Mouse (Mus musculus) liver, postnatal 0 days (tissue): ENCODE results near the gene Ogfod1. TPM values are rescaled to one million over a fixed set of nuclear protein-coding genes. Genes with fewer than 3 reads are reported as not detected.
"Not testable (repeated sequence)": the region's sequence is repeated elsewhere in the genome, so short reads cannot be mapped to it uniquely, and the experiment has no call there.

ENCODE experiments used
- ATAC-seq: fragments of 200-750 bp; cut with Nextera tagmentation; 2 replicates; pipeline ENCODE4 v1.8.0; 2017; ENCODE audit warnings: mild to moderate bottlenecking, moderate library complexity
- DNase-seq: peaks from one replicate; pipeline ENCODE4 v3.0.0-alpha.2; 2016
- H3K27ac ChIP-seq: fragments of 300-500 bp; sonication (generic); 2 replicates; pipeline ENCODE4 v1.5.1; 2014; ENCODE audit warnings: antibody characterized with exemption, moderate library complexity, mild to moderate bottlenecking, low read depth
- H3K27me3 ChIP-seq: fragments of 300-500 bp; sonication (generic); 2 replicates; pipeline ENCODE4 v1.6.1; 2014; ENCODE audit warnings: low read length, control low read depth, mixed read lengths; ENCODE audit not compliant: insufficient read depth
- H3K36me3 ChIP-seq: fragments of 300-500 bp; sonication (generic); replicated peaks from 2 replicates; pipeline ENCODE4 v1.6.1; 2014; ENCODE audit warnings: mild to moderate bottlenecking, control low read depth, low read length, moderate library complexity, mixed read lengths; ENCODE audit not compliant: insufficient read depth
- H3K4me1 ChIP-seq: fragments of 300-500 bp; sonication (generic); 2 replicates; pipeline ENCODE4 v1.6.1; 2014; ENCODE audit warnings: antibody characterized with exemption, mild to moderate bottlenecking, control low read depth; ENCODE audit not compliant: insufficient read depth
- H3K4me2 ChIP-seq: fragments of 300-500 bp; sonication (generic); 2 replicates; pipeline ENCODE4 v1.6.1; 2014; ENCODE audit warnings: low read depth, mild to moderate bottlenecking, low read length, moderate library complexity, mixed read lengths
- H3K4me3 ChIP-seq: fragments of 300-500 bp; sonication (generic); 2 replicates; pipeline ENCODE4 v1.5.1; 2014; ENCODE audit warnings: low read depth, low read length
- H3K9ac ChIP-seq: fragments of 300-500 bp; sonication (generic); replicated peaks from 2 replicates; pipeline ENCODE4 v1.6.1; 2014; ENCODE audit warnings: mild to moderate bottlenecking, moderate library complexity
- H3K9me3 ChIP-seq: fragments of 300-500 bp; sonication (generic); 2 replicates; pipeline ENCODE4 v1.6.1; 2016; ENCODE audit warnings: mild to moderate bottlenecking, control low read depth, low read length, mixed read lengths
- CTCF ChIP-seq: sonication (generic); IDR thresholded peaks from 2 replicates; pipeline ENCODE4 v1.5.1; 2016; ENCODE audit warnings: antibody characterized with exemption, low read depth
- EP300 ChIP-seq: IDR thresholded peaks from 2 replicates; pipeline ENCODE4 v1.6.1; 2016; ENCODE audit warnings: antibody characterized with exemption, low read depth, mild to moderate bottlenecking
- WGBS: fragments of 180-500 bp; shearing (Covaris S2); extraction: QIAGEN DNeasy Blood & Tissue Kit; methylation state at CpG from one replicate; pipeline ENCODE4 v1.1.7; 2014; ENCODE audit not compliant: insufficient replicate concordance; 5-methylcytosine and 5-hydroxymethylcytosine counted together
- polyA plus RNA-seq: library from polyadenylated mRNA; unstranded; fragments of >200 nt; fragmentation: Nextera tagmentation; extraction: Ambion mirVana; gene quantifications from 2 replicates; pipeline ENCODE4 v1.2.1, GENCODE M21; 2015

Gene Ogfod1
- polyA plus RNA-seq, 1 experiment from 2014 or later: 3.5 TPM

- 89% methylated on average over 3 of the region's 3 CpGs for WGBS
Observed at GRCm38 (mm10) chr8:94033601-94034000, 3.4 kb upstream of the Ogfod1 start.

GRCm38 (mm10) chr8:94035200-94035599, 1.8 kb upstream of the Ogfod1 start:
- Histone ChIP-seq H3K9me3 (no peaks in the 10 kb centered on the region), H3K36me3 (peaks cover 13% of the 10 kb centered on the region), H3K27me3 (no peaks in the 10 kb centered on the region), H3K4me1 (peaks cover 27% of the 10 kb centered on the region), H3K4me3 (peak overlapping the region; percentile 94), H3K9ac (peak overlapping the region; percentile 68), H3K27ac (peak overlapping the region; percentile 88; the same call in 1 of the 2 replicates), H3K4me2 (peak overlapping the region; percentile 73)
- no peak for ATAC-seq
- 40% methylated on average over 5 of the region's 5 CpGs for WGBS
- no peak for DNase-seq
- no peak for TF ChIP-seq CTCF
- no peak for TF ChIP-seq EP300

More at GRCm38 (mm10) chr8:94033601-94034000, 3.4 kb upstream of the Ogfod1 start:
- no peak overlapping the region for H3K4me3 ChIP-seq
- H3K27ac ChIP-seq: 0 out of 2 replicates have a peak overlapping the region, but pooled peaks have one; percentile 3
- H3K4me1 ChIP-seq: peaks cover 27% of the 10 kb centered on the region
- H3K9ac ChIP-seq: no peak overlapping the region
- 0 out of 2 replicates have a peak overlapping the region, but pooled peaks have one; percentile 73 for H3K4me2 ChIP-seq
- no peaks in the 10 kb centered on the region for H3K27me3 ChIP-seq
- no peak for DNase-seq
- TF ChIP-seq CTCF (no peak), EP300 (no peak)
- no peaks in the 10 kb centered on the region for H3K9me3 ChIP-seq
- ATAC-seq: no peak
- peaks cover 27% of the 10 kb centered on the region for H3K36me3 ChIP-seq

GRCm38 (mm10) chr8:94036541-94036940, 457 bp upstream of the Ogfod1 start:
- Histone ChIP-seq H3K4me3 (peak overlapping the region; percentile 94), H3K9ac (peak overlapping the region; percentile 68), H3K4me1 (peaks cover 27% of the 10 kb centered on the region), H3K27ac (peak overlapping the region; percentile 88), H3K4me2 (peak overlapping the region; percentile 73)
- under 1% methylated on average over 22 of the region's 32 CpGs for WGBS
- H3K27me3 ChIP-seq, H3K36me3 ChIP-seq, H3K9me3 ChIP-seq: not testable (repeated sequence)
- peak; percentile 82 for DNase-seq
- 0 out of 2 replicates have a peak, but pooled peaks have one; percentile 5 for TF ChIP-seq EP300
- peak; percentile 80 for ATAC-seq

GRCm38 (mm10) chr8:94037806-94038205, 808 bp downstream of the Ogfod1 start:
- Histone ChIP-seq H3K9ac (peak overlapping the region; percentile 77), H3K4me1 (peaks cover 25% of the 10 kb centered on the region), H3K9me3 (no peaks in the 10 kb centered on the region), H3K4me2 (peak overlapping the region; percentile 81), H3K27ac (peak overlapping the region; percentile 44), H3K4me3 (peak overlapping the region; percentile 94), H3K27me3 (no peaks in the 10 kb centered on the region), H3K36me3 (no peaks in the 10 kb centered on the region)
- ATAC-seq (no peak), DNase-seq (no peak)
- WGBS: 5% methylated on average over 15 of the region's 15 CpGs
- TF ChIP-seq CTCF (no peak), EP300 (no peak)

GRCm38 (mm10) chr8:94047845-94048244, 10.8 kb downstream of the Ogfod1 start:
- H3K36me3 ChIP-seq: peaks cover 13% of the 10 kb centered on the region
- WGBS: 86% methylated on average over 2 of the region's 2 CpGs
- no peak overlapping the region for H3K9ac ChIP-seq
- no peak overlapping the region for H3K4me2 ChIP-seq
- no peak for DNase-seq
- no peaks in the 10 kb centered on the region for H3K27me3 ChIP-seq
- H3K4me1 ChIP-seq: no peaks in the 10 kb centered on the region
- no peaks in the 10 kb centered on the region for H3K9me3 ChIP-seq
- H3K27ac ChIP-seq: no peak overlapping the region
- H3K4me3 ChIP-seq: no peak overlapping the region
- TF ChIP-seq EP300 (no peak), CTCF (no peak)
- no peak for ATAC-seq

GRCm38 (mm10) chr8:94052696-94053095, 15.7 kb downstream of the Ogfod1 start:
- Histone ChIP-seq H3K27me3 (no peaks in the 10 kb centered on the region), H3K36me3 (peaks cover 30% of the 10 kb centered on the region), H3K9me3 (no peaks in the 10 kb centered on the region), H3K9ac (no peak overlapping the region), H3K4me1 (no peaks in the 10 kb centered on the region), H3K4me2 (no peak overlapping the region), H3K4me3 (no peak overlapping the region), H3K27ac (no peak overlapping the region)
- no peak for TF ChIP-seq EP300
- TF ChIP-seq CTCF: no peak
- ATAC-seq: no peak
- WGBS: 87% methylated on average over 12 of the region's 12 CpGs
- DNase-seq: no peak
